Mouse (Mus musculus) liver, embryonic 16.5 days (tissue): ENCODE results near the gene Rnf185. TPM values are rescaled to one million over a fixed set of nuclear protein-coding genes. Genes with fewer than 3 reads are reported as not detected.
A peak's percentile ranks its signal among the peaks of the same experiment; 100 is the strongest.

Source experiments
- ATAC-seq: fragments of 200-750 bp; cut with Nextera tagmentation; 2 replicates; pipeline ENCODE4 v1.8.0; 2017; ENCODE audit warnings: low read depth, mild to moderate bottlenecking, moderate number of reproducible peaks, moderate library complexity
- H3K27ac ChIP-seq: fragments of 300-500 bp; sonication (generic); 2 replicates; pipeline ENCODE4 v1.5.1; 2014; ENCODE audit warnings: mild to moderate bottlenecking, low read length
- H3K27me3 ChIP-seq: fragments of 300-500 bp; sonication (generic); 2 replicates; pipeline ENCODE4 v1.6.1; 2014; ENCODE audit warnings: low read depth, low read length, mixed read lengths; ENCODE audit not compliant: control insufficient read depth, insufficient read depth
- H3K36me3 ChIP-seq: fragments of 300-500 bp; sonication (generic); 2 replicates; pipeline ENCODE4 v1.6.1; 2014; ENCODE audit warnings: mild to moderate bottlenecking; ENCODE audit not compliant: control insufficient read depth, insufficient read depth
- H3K4me1 ChIP-seq: fragments of 300-500 bp; sonication (generic); 2 replicates; pipeline ENCODE4 v1.6.1; 2014; ENCODE audit warnings: low read depth, low read length, mixed read lengths; ENCODE audit not compliant: control insufficient read depth
- H3K4me2 ChIP-seq: fragments of 300-500 bp; sonication (generic); 2 replicates; pipeline ENCODE4 v1.6.1; 2014; ENCODE audit warnings: low read depth, low read length, mixed read lengths
- H3K4me3 ChIP-seq: fragments of 300-500 bp; sonication (generic); 2 replicates; pipeline ENCODE4 v1.5.1; 2014; ENCODE audit warnings: low read depth, mild to moderate bottlenecking, low read length
- H3K9ac ChIP-seq: fragments of 300-500 bp; sonication (generic); 2 replicates; pipeline ENCODE4 v1.6.1; 2014; ENCODE audit warnings: low read depth, low read length
- H3K9me3 ChIP-seq: fragments of 300-500 bp; sonication (generic); replicated peaks from 2 replicates; pipeline ENCODE4 v1.6.1; 2016; ENCODE audit warnings: low read length; ENCODE audit not compliant: control insufficient read depth
- WGBS: fragments of 180-500 bp; shearing (Covaris S2); extraction: QIAGEN DNeasy Blood & Tissue Kit; methylation state at CpG from one replicate; pipeline ENCODE4 v1.1.7; 2014; ENCODE audit not compliant: insufficient replicate concordance; 5-methylcytosine and 5-hydroxymethylcytosine counted together
- polyA plus RNA-seq: library from polyadenylated mRNA; unstranded; fragments of >200 nt; fragmentation: Nextera tagmentation; extraction: Ambion mirVana; gene quantifications from 2 replicates; pipeline ENCODE4 v1.2.1, GENCODE M21; 2015

Rnf185 gene
- polyA plus RNA-seq, 1 experiment from 2014 or later: 9.0 TPM

DNA sequence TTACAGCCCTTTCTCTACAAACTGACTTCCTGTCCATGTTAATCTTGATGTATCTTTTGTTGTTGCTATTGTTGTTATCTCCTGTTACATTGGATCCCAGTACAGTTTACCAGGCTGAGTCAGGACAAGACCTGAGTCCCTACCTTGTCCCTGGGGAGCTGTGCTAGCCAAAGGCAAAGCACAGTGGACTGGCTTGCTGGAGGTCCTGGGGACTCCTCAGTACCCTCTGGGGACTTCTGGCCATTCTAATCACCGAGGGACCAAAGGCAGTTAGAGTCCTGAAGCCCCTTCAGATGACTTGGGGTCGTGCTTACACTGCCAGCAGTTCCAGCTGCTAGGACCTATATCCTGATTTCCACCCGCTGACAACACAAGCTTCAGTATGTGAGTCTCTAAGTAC lies 2.3 kb upstream of the Rnf185 start:
- 76% methylated on average over 3 of the region's 3 CpGs for WGBS
- H3K4me2 ChIP-seq: no peak overlapping the region
- no peak overlapping the region for H3K27ac ChIP-seq
- H3K4me3 ChIP-seq: no peak overlapping the region
- no peaks in the 10 kb centered on the region for H3K9me3 ChIP-seq
- H3K4me1 ChIP-seq: peaks cover 16% of the 10 kb centered on the region
- no peak for ATAC-seq
- H3K36me3 ChIP-seq: no peaks in the 10 kb centered on the region
- no peaks in the 10 kb centered on the region for H3K27me3 ChIP-seq
- no peak overlapping the region for H3K9ac ChIP-seq

DNA sequence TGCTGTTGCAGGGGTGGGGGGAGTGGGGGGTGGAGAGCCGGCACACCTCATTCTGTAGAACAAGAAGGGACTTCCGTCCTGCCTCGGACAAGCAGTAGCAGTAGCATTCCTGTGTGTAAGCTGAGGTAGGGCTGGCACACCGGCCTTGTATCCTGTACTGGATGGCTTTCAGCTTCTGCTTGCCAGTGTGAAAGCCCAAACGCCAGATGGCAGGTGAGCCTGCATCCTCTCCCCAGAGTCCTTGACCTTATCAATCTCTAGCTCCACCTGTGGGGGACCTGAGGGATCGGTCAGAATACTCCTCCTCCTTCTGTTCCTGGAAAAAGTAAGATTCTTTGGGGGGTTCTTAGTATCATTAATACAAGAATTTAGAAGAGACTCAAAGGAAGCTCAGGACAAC lies 1.3 kb upstream of the Rnf185 start:
- 68% methylated on average over 6 of the region's 6 CpGs for WGBS
- Histone ChIP-seq H3K9me3 (no peaks in the 10 kb centered on the region), H3K27ac (no peak overlapping the region), H3K4me1 (peaks cover 16% of the 10 kb centered on the region), H3K4me3 (peak overlapping the region; percentile 89; the same call in 1 of the 2 replicates), H3K4me2 (peak overlapping the region; percentile 99), H3K27me3 (no peaks in the 10 kb centered on the region), H3K9ac (no peak overlapping the region), H3K36me3 (no peaks in the 10 kb centered on the region)
- no peak for ATAC-seq

DNA sequence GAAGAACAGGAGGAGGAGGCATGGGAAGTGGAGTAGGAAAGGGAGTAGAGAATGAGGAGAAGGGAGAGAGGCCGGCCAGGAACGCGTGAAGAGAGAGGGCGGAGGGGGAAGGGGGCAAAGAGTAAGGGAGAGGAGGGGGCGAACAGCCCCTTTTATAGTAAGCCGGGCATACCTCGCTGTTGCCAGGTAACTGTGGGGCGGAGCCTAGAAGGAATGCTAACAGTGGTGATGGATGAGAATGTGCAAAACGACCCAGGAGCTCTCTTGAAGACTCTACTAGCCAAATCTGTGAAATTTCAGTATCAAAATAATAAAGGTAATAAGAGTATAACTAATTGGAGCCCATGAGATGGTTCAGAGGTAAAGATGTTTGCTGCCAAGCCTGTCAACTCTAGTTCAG lies 606 bp upstream of the Rnf185 start:
- H3K27me3 ChIP-seq: no peaks in the 10 kb centered on the region
- ATAC-seq: no peak
- peak overlapping the region; percentile 87 for H3K27ac ChIP-seq
- H3K4me2 ChIP-seq: peak overlapping the region; percentile 99
- no peaks in the 10 kb centered on the region for H3K36me3 ChIP-seq
- H3K9ac ChIP-seq: peak overlapping the region; percentile 70
- peak overlapping the region; percentile 89 for H3K4me3 ChIP-seq
- H3K9me3 ChIP-seq: no peaks in the 10 kb centered on the region
- H3K4me1 ChIP-seq: peaks cover 16% of the 10 kb centered on the region
- WGBS: 0% methylated on average over 9 of the region's 9 CpGs

DNA sequence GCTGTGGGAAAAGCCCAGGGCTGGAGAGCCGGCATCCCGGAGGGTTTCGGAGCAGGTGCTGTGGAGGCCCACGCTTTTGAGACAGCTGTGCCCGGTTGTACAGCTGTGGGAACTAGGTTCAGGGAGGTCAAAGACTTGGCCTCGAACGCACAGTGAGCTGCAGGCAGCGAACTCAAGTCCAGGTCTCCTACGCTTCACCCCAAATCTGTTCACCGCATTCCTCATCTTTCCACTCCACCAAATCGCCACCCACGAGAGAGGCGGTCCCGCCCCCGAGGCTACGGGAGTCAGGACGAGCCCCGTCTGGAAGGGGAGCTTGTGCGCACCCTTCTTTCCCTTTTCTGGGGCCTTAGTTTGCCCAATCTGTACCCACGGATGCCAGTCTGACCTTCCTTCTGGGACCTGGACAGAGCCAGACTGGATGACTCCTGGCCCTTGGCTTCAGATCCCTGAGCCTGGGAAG lies 431 bp downstream of the Rnf185 start:
- peak overlapping the region; percentile 87 for H3K27ac ChIP-seq
- H3K9ac ChIP-seq: peak overlapping the region; percentile 89
- peak; percentile 23 for ATAC-seq
- no peaks in the 10 kb centered on the region for H3K9me3 ChIP-seq
- no peaks in the 10 kb centered on the region for H3K27me3 ChIP-seq
- peak overlapping the region; percentile 99 for H3K4me2 ChIP-seq
- H3K4me1 ChIP-seq: peaks cover 13% of the 10 kb centered on the region
- under 1% methylated on average over 20 of the region's 20 CpGs for WGBS
- H3K4me3 ChIP-seq: peak overlapping the region; percentile 89
- H3K36me3 ChIP-seq: no peaks in the 10 kb centered on the region; the same call in 1 of the 2 replicates

- H3K4me1 ChIP-seq: no peaks in the 10 kb centered on the region; the same call in 1 of the 2 replicates
- H3K4me2 ChIP-seq: no peak overlapping the region
- H3K27me3 ChIP-seq: no peaks in the 10 kb centered on the region
- ATAC-seq: no peak
- no peak overlapping the region for H3K27ac ChIP-seq
- H3K36me3 ChIP-seq: no peaks in the 10 kb centered on the region; the same call in 1 of the 2 replicates
- 32% methylated on average over 8 of the region's 8 CpGs for WGBS
- no peak overlapping the region for H3K4me3 ChIP-seq
- H3K9ac ChIP-seq: no peak overlapping the region
- no peaks in the 10 kb centered on the region for H3K9me3 ChIP-seq
Observed at GRCm38 (mm10) chr11:3444875-3445274, 7.3 kb downstream of the Rnf185 start.

- Histone ChIP-seq H3K9ac (no peak overlapping the region), H3K36me3 (no peaks in the 10 kb centered on the region; the same call in 1 of the 2 replicates), H3K9me3 (no peaks in the 10 kb centered on the region), H3K4me3 (no peak overlapping the region), H3K27me3 (no peaks in the 10 kb centered on the region), H3K27ac (no peak overlapping the region), H3K4me1 (no peaks in the 10 kb centered on the region; the same call in 1 of the 2 replicates), H3K4me2 (no peak overlapping the region)
- ATAC-seq: no peak
- WGBS: 80% methylated on average over 2 of the region's 2 CpGs
Observed at GRCm38 (mm10) chr11:3443091-3443490, 9.1 kb downstream of the Rnf185 start.

DNA sequence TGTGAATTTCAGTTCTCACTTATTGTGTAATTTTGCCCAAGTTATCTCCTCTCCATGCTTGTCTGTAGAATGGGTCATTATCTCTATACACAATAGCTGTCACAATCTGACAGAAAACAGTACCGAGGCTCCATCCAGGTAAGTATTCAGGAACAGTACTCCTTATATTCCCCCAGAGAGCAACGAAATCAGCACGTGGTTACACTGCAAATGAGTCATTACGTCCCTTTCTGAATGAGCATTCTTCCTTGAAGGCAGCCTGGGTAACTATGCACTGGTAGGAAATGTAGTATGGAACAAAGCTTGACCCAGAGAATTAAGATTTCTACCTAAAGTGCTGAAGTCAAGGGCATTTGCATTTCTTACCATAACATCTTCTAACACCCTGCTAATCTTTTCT lies 9.5 kb downstream of the Rnf185 start:
- H3K9me3 ChIP-seq: no peaks in the 10 kb centered on the region
- no peak overlapping the region for H3K9ac ChIP-seq
- H3K27ac ChIP-seq: no peak overlapping the region
- 52% methylated on average over 4 of the region's 4 CpGs for WGBS
- no peak overlapping the region for H3K4me2 ChIP-seq
- no peaks in the 10 kb centered on the region; the same call in 1 of the 2 replicates for H3K36me3 ChIP-seq
- no peak overlapping the region for H3K4me3 ChIP-seq
- ATAC-seq: no peak
- H3K27me3 ChIP-seq: no peaks in the 10 kb centered on the region
- H3K4me1 ChIP-seq: no peaks in the 10 kb centered on the region; the same call in 1 of the 2 replicates

DNA sequence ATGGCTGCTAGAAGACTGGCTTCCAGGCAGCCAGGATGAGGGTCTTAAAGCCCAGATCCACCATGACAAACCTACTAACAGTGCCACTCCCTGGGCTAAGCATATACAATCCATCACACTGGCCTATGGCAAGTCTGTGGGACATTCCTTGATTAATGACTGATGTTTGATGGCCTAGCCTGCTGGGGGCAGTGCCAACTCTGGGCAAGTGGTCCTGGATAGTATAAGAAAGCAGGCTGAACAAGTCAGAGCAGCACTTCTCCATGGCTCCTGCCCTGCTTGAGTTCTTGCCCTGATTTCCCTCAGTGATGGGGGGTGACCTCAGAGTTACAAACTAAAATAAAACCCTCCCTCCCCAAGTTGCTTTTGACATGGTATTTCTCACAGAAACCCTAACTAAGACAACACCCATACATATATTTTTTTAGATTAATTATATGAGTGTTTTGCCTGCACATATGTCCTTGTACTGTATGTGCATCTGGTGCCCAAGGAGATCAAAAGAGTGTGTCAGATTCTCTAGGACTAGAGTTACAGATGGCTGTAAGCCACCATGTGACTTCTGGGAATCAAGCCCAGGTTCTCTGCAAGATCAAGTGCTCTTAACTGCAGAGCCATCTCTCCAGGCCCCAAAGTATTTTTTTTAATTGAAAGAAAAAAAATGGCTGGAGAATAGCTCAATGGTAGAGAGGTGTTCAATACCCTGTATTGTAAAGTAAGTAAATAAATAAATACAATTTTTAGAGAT lies 10.3 kb downstream of the Rnf185 start:
- Histone ChIP-seq H3K4me1 (no peaks in the 10 kb centered on the region; the same call in 1 of the 2 replicates), H3K27me3 (no peaks in the 10 kb centered on the region), H3K9ac (no peak overlapping the region), H3K4me2 (no peak overlapping the region), H3K9me3 (no peaks in the 10 kb centered on the region), H3K4me3 (no peak overlapping the region), H3K27ac (no peak overlapping the region), H3K36me3 (no peaks in the 10 kb centered on the region)
- ATAC-seq: no peak

DNA sequence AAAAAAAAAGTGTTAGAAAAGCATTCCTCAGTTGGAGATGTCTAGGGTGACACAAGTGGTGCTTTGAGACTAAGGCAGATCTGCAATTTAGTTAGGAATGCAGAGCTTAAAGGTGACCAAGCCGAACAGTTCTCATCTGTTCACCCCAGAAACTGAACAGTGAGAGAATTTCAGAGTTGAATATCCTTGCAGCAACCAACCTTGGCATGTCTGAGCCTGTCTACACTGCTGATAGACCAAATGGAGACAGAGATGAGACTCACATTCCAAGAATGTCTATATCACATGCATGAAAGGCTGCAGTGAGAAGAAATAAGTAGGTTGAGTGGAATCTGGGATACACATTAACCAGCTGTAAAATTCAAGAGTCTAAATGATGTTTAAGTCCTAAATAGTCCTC lies 14.5 kb downstream of the Rnf185 start:
- H3K4me3 ChIP-seq: no peak overlapping the region
- H3K4me1 ChIP-seq: no peaks in the 10 kb centered on the region
- ATAC-seq: no peak
- no peak overlapping the region for H3K27ac ChIP-seq
- no peaks in the 10 kb centered on the region for H3K36me3 ChIP-seq
- H3K27me3 ChIP-seq: no peaks in the 10 kb centered on the region
- 83% methylated on average over 1 of the region's 1 CpGs for whole genome bisulfite sequencing
- H3K9me3 ChIP-seq: no peaks in the 10 kb centered on the region
- no peak overlapping the region for H3K4me2 ChIP-seq
- no peak overlapping the region for H3K9ac ChIP-seq
